ENCODE assay signal across 8 mouse cellular contexts in the genomic region with DNA sequence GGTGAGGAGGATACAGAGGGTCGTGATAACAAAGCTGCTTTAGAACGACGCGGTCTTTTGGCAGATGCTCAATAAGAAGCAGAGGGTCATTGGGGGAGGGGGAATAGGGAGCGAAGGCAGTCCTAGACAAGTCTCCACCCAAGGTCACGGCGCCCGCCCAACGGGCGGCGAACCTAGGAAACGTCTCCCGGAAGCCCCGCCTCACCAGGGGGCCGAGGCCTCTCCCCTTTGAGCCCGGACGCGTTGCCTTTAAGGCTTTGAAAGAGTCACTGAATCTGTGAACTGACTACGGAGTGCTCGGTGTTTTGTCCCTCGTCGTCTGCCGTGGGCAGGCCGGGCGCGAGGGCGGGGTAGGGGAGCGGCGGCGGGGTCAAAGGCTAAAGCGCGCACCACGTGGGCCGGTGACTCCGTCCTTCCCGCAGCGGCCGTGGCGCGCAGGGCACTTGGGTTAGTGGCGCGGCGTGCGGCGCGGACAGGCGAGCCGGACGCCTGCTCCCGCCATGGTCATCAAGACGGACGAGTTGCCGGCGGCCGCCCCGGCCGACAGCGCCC. TPM values are rescaled to one million over a fixed set of nuclear protein-coding genes. Genes with fewer than 3 reads are reported as not detected.
DNase-seq lines count a peak whose midpoint lies in the region; ATAC-seq lines count a peak whose summit lies in the region.

Gene Cluh (plus strand): TSS at position 401 of the 552 bp plus-strand sequence.

- ATAC-seq in heart, embryonic 13.5 days (ENCODE audit: extremely low read depth, insufficient number of reproducible peaks, low FRiP score, low TSS enrichment): peak; percentile 81
- peak; percentile 91 for ATAC-seq in liver, embryonic 12.5 days
- peak; percentile 91 for ATAC-seq in stomach, embryonic 15.5 days (ENCODE audit: insufficient read depth, low FRiP score, low read depth)

- peak within 1 kb of the TSS; percentile 95 for H3K27ac ChIP-seq in brown adipose tissue, adult 24 weeks (replicated peaks; ENCODE audit: low read depth, low read length)
- peak within 1 kb of the TSS; percentile 91 for H3K27ac ChIP-seq in heart, embryonic 13.5 days (replicated peaks)
- H3K27ac ChIP-seq in liver, embryonic 12.5 days: peak within 1 kb of the TSS; percentile 86
- peak within 1 kb of the TSS; percentile 82 for H3K27ac ChIP-seq in stomach, embryonic 15.5 days

- H3K4me2 ChIP-seq in heart, embryonic 13.5 days: peak within 1 kb of the TSS; percentile 87
- H3K4me2 ChIP-seq in liver, embryonic 12.5 days: peak within 1 kb of the TSS; percentile 99
- peak within 1 kb of the TSS; percentile 85 for H3K4me2 ChIP-seq in stomach, embryonic 15.5 days

- peaks cover 8% of the 10 kb centered on the region for H3K36me3 ChIP-seq in heart, embryonic 13.5 days
- peaks cover 31% of the 10 kb centered on the region for H3K36me3 ChIP-seq in liver, embryonic 12.5 days
- H3K36me3 ChIP-seq in stomach, embryonic 15.5 days: no peaks in the 10 kb centered on the region

- H3K9me3 ChIP-seq in heart, embryonic 13.5 days: no peaks in the 10 kb centered on the region
- H3K9me3 ChIP-seq in liver, embryonic 12.5 days (replicated peaks): no peaks in the 10 kb centered on the region
- no peaks in the 10 kb centered on the region for H3K9me3 ChIP-seq in stomach, embryonic 15.5 days

- H3K9ac ChIP-seq in heart, embryonic 13.5 days: peak within 1 kb of the TSS; percentile 97
- H3K9ac ChIP-seq in liver, embryonic 12.5 days: peak within 1 kb of the TSS; percentile 89
- H3K9ac ChIP-seq in stomach, embryonic 15.5 days: peak within 1 kb of the TSS; percentile 89

- peaks cover 3% of the 10 kb centered on the region; the same call in 1 of the 2 replicates for H3K4me1 ChIP-seq in brown adipose tissue, adult 24 weeks (ENCODE audit: control insufficient read depth, insufficient read depth, insufficient read length, low read length)
- H3K4me1 ChIP-seq in heart, embryonic 13.5 days: peaks cover 49% of the 10 kb centered on the region
- peaks cover 50% of the 10 kb centered on the region for H3K4me1 ChIP-seq in liver, embryonic 12.5 days
- H3K4me1 ChIP-seq in stomach, embryonic 15.5 days: peaks cover 33% of the 10 kb centered on the region

- H3K27me3 ChIP-seq in heart, embryonic 13.5 days (replicated peaks): no peaks in the 10 kb centered on the region
- H3K27me3 ChIP-seq in liver, embryonic 12.5 days (replicated peaks): peaks cover 6% of the 10 kb centered on the region; the same call in 1 of the 2 replicates
- H3K27me3 ChIP-seq in stomach, embryonic 15.5 days (replicated peaks): no peaks in the 10 kb centered on the region

- DNase-seq in CD4-positive, CD25-positive, alpha-beta regulatory T cell, adult 2 months (ENCODE audit: low read depth, low spot score): peak; percentile 95
- peak; percentile 74 for DNase-seq in fat pad, adult 2 months (ENCODE audit: extremely low read depth, low read depth, low spot score)
- peak; percentile 99 for DNase-seq in kidney, postnatal 10 days
- DNase-seq in natural killer cell, adult 2 months (ENCODE audit: low spot score in 2 of 2): peak; percentile 93 to 94

- under 1% methylated on average over 55 of the region's 58 CpGs for WGBS in heart, embryonic 13.5 days
- WGBS in liver, embryonic 12.5 days (ENCODE audit: insufficient replicate concordance): 0% methylated on average over 57 of the region's 58 CpGs
- WGBS in stomach, embryonic 15.5 days: under 1% methylated on average over 58 of the region's 58 CpGs

- peak within 1 kb of the TSS; percentile 91 for H3K4me3 ChIP-seq in brown adipose tissue, adult 24 weeks (ENCODE audit: insufficient read depth, low read depth, low read length)
- peak within 1 kb of the TSS; percentile 82 for H3K4me3 ChIP-seq in heart, embryonic 13.5 days
- H3K4me3 ChIP-seq in liver, embryonic 12.5 days: peak within 1 kb of the TSS; percentile 97
- peak within 1 kb of the TSS; percentile 99 for H3K4me3 ChIP-seq in stomach, embryonic 15.5 days (replicated peaks)

RNA-seq across cellular contexts. Expression of gene Cluh, which starts in this region (rescaled TPM):
- polyA plus RNA-seq in brown adipose tissue, adult 24 weeks (2012; ENCODE audit: insufficient read depth, insufficient read length, missing spikeins): 126 and 174 TPM in 2 replicates
- polyA plus RNA-seq in heart, embryonic 13.5 days (2015; fragmentation: Nextera tagmentation; extraction: Ambion mirVana): 45.9 and 47.2 TPM in 2 replicates
- 49.6 and 50.1 TPM in 2 replicates for polyA plus RNA-seq in liver, embryonic 12.5 days (2016; fragmentation: Nextera tagmentation; extraction: Ambion mirVana)
- 34.9 and 39.8 TPM in 2 replicates for polyA plus RNA-seq in stomach, embryonic 15.5 days (2015; fragmentation: Nextera tagmentation; extraction: Ambion mirVana)

Comparison
In these comparisons a context has a peak if more than half of its experiments do, and no peak if none do; other contexts are left out.
1. Peak in every context shown above with its lines: DNase-seq, ATAC-seq, H3K4me3 ChIP-seq and H3K27ac ChIP-seq.